Mouse (Mus musculus): ENCODE data around the gene Miga2. TPM values are rescaled to one million over a fixed set of nuclear protein-coding genes. Genes with fewer than 3 reads are reported as not detected.

Gene Miga2
- polyA plus RNA-seq, 1 experiment from 2014 or later = 26.3 TPM

DNA sequence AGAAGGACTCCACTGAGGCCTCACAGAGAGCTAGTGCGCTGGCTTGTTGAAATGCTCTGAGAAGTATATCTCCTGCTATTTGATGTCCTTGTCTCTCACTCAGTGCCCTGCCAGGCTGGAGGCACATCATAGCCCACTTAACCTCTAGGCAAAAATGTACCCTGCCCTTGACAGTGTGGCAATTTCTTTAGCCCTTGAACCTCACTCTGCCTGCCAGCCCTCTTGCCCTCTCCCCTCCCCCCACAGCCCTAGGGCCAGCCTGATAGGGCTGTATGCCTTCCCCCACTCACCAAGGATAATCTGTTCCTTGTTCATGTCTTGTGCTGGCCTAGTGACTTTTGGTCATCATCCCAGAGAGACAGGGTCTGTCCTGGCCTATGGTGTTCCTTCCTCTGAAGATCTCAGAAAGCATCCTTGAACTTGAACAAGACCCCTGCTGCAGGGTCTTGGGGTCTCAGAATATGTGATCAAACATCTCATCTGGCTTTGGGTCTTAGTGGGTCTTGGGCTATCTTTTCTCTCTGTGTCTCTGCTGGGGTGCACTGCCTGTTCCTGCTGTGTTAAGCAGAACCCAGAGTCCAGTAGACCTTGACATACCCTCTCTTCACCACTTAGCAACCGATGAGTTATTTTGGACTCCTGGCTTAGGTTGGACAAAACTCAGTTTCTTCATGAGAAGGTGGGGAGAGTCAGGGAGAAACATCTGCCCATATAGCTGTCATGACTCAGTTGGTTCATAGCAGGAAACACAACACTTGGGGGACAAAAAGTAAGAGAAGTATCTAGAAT, 1.4 kb downstream of the Miga2 start:
- peak overlapping the region; percentile 74 for H3K4me3 ChIP-seq (ENCODE audit: low read depth, low read length)
- H3K4me2 ChIP-seq (ENCODE audit: low read depth, low read length, severe bottlenecking) = peak overlapping the region; percentile 94
- no peak overlapping the region for H3K27ac ChIP-seq (ENCODE audit: low read depth, low read length)
- peak overlapping the region; percentile 86 for H3K9ac ChIP-seq (ENCODE audit: low read length)
- H3K27me3 ChIP-seq (ENCODE audit: control insufficient read depth, insufficient read depth, low read length) = no peaks in the 10 kb centered on the region
- ATAC-seq (replicated peaks; ENCODE audit: low FRiP score) (no peak), DNase-seq (ENCODE audit: low spot score) (no peak)
- H3K4me1 ChIP-seq (replicated peaks; ENCODE audit: control insufficient read depth, insufficient read depth, low read length) = peaks cover 9% of the 10 kb centered on the region
- 92% methylated on average over 2 of the region's 2 CpGs for WGBS
- H3K36me3 ChIP-seq (ENCODE audit: control insufficient read depth, insufficient read depth, low read length) = peaks cover 3% of the 10 kb centered on the region
- peaks cover 4% of the 10 kb centered on the region; the same call in 1 of the 2 replicates for H3K9me3 ChIP-seq (ENCODE audit: control insufficient read depth, low read length)

DNA sequence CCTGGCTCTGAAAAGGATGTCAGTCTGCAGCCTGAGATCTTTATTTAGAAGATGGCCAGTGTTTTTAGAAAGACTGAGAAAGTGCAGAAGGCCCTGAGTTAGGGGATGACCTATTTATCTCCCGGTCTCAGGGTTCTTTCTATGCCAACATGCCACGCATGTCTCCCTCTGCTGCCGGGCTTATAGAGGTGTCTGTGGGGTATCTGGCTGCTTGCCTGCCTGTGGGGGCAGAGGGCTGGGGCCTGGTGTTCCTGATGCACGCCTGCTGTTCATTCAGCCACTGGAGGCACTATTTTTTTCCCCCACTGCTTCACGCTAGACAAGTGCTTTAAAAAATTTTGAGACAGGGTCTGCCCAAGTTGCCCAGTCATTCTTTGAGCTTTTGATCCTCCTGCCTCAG, 2.2 kb downstream of the Miga2 start:
- Histone ChIP-seq H3K4me2 (ENCODE audit: low read depth, low read length, severe bottlenecking) (no peak overlapping the region), H3K27ac (ENCODE audit: low read depth, low read length) (no peak overlapping the region), H3K36me3 (ENCODE audit: control insufficient read depth, insufficient read depth, low read length) (peaks cover 5% of the 10 kb centered on the region), H3K27me3 (ENCODE audit: control insufficient read depth, insufficient read depth, low read length) (no peaks in the 10 kb centered on the region), H3K9me3 (ENCODE audit: control insufficient read depth, low read length) (peaks cover 4% of the 10 kb centered on the region; the same call in 1 of the 2 replicates), H3K4me3 (ENCODE audit: low read depth, low read length) (no peak overlapping the region), H3K4me1 (replicated peaks; ENCODE audit: control insufficient read depth, insufficient read depth, low read length) (peaks cover 9% of the 10 kb centered on the region), H3K9ac (ENCODE audit: low read length) (no peak overlapping the region)
- 81% methylated on average over 5 of the region's 5 CpGs for WGBS
- ATAC-seq (replicated peaks; ENCODE audit: low FRiP score) = no peak
- DNase-seq (ENCODE audit: low spot score) = no peak

- Histone ChIP-seq H3K4me2 (ENCODE audit: low read depth, low read length, severe bottlenecking) (no peak overlapping the region), H3K9me3 (ENCODE audit: control insufficient read depth, low read length) (no peaks in the 10 kb centered on the region), H3K27ac (ENCODE audit: low read depth, low read length) (no peak overlapping the region), H3K4me3 (ENCODE audit: low read depth, low read length) (no peak overlapping the region), H3K36me3 (ENCODE audit: control insufficient read depth, insufficient read depth, low read length) (peaks cover 11% of the 10 kb centered on the region), H3K9ac (ENCODE audit: low read length) (no peak overlapping the region), H3K27me3 (ENCODE audit: control insufficient read depth, insufficient read depth, low read length) (no peaks in the 10 kb centered on the region), H3K4me1 (replicated peaks; ENCODE audit: control insufficient read depth, insufficient read depth, low read length) (no peaks in the 10 kb centered on the region)
- DNase-seq (ENCODE audit: low spot score) = no peak
- WGBS = 97% methylated on average over 8 of the region's 8 CpGs
- no peak for ATAC-seq (replicated peaks; ENCODE audit: low FRiP score)
These were observed 7.5 kb downstream of the Miga2 start for GRCm38 (mm10) chr2:30371544-30371943.

DNA sequence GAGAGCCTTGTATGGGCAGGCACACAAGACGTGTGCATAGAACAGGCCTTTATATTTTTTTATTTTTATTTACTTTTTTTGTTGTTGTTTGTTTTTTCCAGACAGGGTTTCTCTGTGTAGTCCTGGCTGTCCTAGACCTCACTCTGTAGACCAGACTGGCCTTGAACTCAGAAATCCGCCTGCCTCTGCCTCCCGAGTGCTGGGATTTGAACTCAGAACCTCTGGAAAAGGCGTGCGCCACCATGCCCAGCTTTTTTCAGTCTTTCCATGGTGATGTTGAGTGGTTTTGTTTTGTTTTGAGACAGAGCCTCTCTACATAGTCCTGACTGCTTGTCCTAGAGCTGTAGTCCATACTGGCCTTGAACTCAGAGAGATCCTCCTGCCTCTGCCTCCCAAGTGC, 8.7 kb downstream of the Miga2 start:
- H3K4me2 ChIP-seq (ENCODE audit: low read depth, low read length, severe bottlenecking) = no peak overlapping the region
- peaks cover 11% of the 10 kb centered on the region for H3K36me3 ChIP-seq (ENCODE audit: control insufficient read depth, insufficient read depth, low read length)
- no peaks in the 10 kb centered on the region for H3K27me3 ChIP-seq (ENCODE audit: control insufficient read depth, insufficient read depth, low read length)
- no peak overlapping the region for H3K27ac ChIP-seq (ENCODE audit: low read depth, low read length)
- no peaks in the 10 kb centered on the region for H3K4me1 ChIP-seq (replicated peaks; ENCODE audit: control insufficient read depth, insufficient read depth, low read length)
- no peaks in the 10 kb centered on the region for H3K9me3 ChIP-seq (ENCODE audit: control insufficient read depth, low read length)
- 97% methylated on average over 5 of the region's 5 CpGs for WGBS
- H3K4me3 ChIP-seq (ENCODE audit: low read depth, low read length) = no peak overlapping the region
- H3K9ac ChIP-seq (ENCODE audit: low read length) = no peak overlapping the region
- DNase-seq (ENCODE audit: low spot score) (no peak), ATAC-seq (replicated peaks; ENCODE audit: low FRiP score) (no peak)

DNA sequence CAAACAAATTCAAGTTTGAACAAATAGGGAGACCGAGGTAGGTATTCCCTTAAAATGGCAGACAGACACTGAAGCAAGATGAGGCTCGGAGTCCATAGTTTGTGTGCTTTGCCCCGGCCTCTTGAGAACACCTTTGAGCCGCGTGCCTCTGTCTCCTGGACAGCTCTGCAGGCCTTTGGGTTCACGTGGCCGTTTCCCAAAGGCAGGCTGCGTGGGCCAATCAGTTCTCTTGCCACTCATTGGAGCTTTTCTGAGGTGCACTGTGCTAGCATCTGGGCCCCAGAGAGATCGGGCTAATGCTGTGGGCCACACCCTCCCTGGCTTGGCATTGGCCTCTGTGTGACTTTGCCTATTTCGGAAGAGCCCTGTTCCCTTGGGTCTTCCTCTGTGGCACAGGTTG, 11.9 kb downstream of the Miga2 start:
- H3K9ac ChIP-seq (ENCODE audit: low read length) = no peak overlapping the region
- DNase-seq (ENCODE audit: low spot score) (no peak), ATAC-seq (replicated peaks; ENCODE audit: low FRiP score) (no peak)

DNA sequence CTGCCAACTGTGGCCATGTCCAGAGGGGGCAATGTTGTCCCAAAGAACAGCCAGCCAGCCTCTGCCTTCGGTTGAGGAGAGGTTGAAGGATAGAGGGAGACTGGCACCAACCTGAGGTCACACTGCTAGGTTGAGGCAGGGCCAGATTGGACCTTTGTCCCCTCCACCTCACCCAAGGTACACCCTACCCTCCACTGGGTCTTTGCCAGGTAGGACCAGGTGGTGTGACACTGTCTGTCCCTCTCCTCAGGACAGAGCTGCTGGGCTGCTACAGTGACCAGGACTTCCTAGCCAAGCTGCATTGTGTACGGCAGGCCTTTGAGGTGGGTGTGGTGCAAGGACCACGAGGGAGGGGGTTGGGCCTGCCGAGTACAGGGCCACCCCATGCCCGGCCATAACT, 13.7 kb downstream of the Miga2 start:
- no peak overlapping the region for H3K4me3 ChIP-seq (ENCODE audit: low read depth, low read length)
- no peak overlapping the region for H3K9ac ChIP-seq (ENCODE audit: low read length)
- WGBS = 87% methylated on average over 5 of the region's 5 CpGs
- DNase-seq (ENCODE audit: low spot score) (no peak), ATAC-seq (replicated peaks; ENCODE audit: low FRiP score) (no peak)
- H3K9me3 ChIP-seq (ENCODE audit: control insufficient read depth, low read length) = no peaks in the 10 kb centered on the region
- H3K27me3 ChIP-seq (ENCODE audit: control insufficient read depth, insufficient read depth, low read length) = no peaks in the 10 kb centered on the region
- no peak overlapping the region for H3K4me2 ChIP-seq (ENCODE audit: low read depth, low read length, severe bottlenecking)
- no peaks in the 10 kb centered on the region for H3K4me1 ChIP-seq (replicated peaks; ENCODE audit: control insufficient read depth, insufficient read depth, low read length)
- H3K27ac ChIP-seq (ENCODE audit: low read depth, low read length) = no peak overlapping the region
- peaks cover 12% of the 10 kb centered on the region; the same call in 1 of the 2 replicates for H3K36me3 ChIP-seq (ENCODE audit: control insufficient read depth, insufficient read depth, low read length)

More for the DNA sequence above, 11.9 kb downstream of the Miga2 start:
- H3K27ac ChIP-seq (ENCODE audit: low read depth, low read length) = no peak overlapping the region
- peaks cover 13% of the 10 kb centered on the region; the same call in 1 of the 2 replicates for H3K36me3 ChIP-seq (ENCODE audit: control insufficient read depth, insufficient read depth, low read length)
- H3K4me3 ChIP-seq (ENCODE audit: low read depth, low read length) = no peak overlapping the region
- no peaks in the 10 kb centered on the region for H3K9me3 ChIP-seq (ENCODE audit: control insufficient read depth, low read length)
- no peaks in the 10 kb centered on the region for H3K27me3 ChIP-seq (ENCODE audit: control insufficient read depth, insufficient read depth, low read length)
- no peaks in the 10 kb centered on the region for H3K4me1 ChIP-seq (replicated peaks; ENCODE audit: control insufficient read depth, insufficient read depth, low read length)
- no peak overlapping the region for H3K4me2 ChIP-seq (ENCODE audit: low read depth, low read length, severe bottlenecking)
- 94% methylated on average over 10 of the region's 10 CpGs for WGBS

DNA sequence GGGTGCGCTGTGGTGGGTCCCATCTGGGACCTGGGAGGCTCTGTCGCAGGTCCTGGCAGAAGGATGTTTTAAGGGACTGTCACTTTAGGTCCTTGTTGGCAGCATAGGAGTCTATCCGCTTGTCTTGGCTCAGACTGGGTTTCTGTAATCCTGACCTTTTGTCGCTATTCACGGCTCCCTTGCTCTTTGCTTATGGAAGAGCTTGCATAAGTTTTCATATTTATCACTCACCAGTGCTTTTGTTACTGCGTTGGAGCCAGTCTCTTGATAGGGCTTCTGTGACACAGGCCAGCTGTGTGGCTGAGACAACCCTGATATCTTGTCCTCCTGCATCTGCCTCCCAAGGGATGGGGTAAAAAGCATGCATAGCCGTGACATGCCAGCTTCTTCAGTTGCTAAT, 15.3 kb downstream of the Miga2 start:
- Histone ChIP-seq H3K27me3 (ENCODE audit: control insufficient read depth, insufficient read depth, low read length) (no peaks in the 10 kb centered on the region), H3K9ac (ENCODE audit: low read length) (no peak overlapping the region), H3K36me3 (ENCODE audit: control insufficient read depth, insufficient read depth, low read length) (peaks cover 7% of the 10 kb centered on the region; the same call in 1 of the 2 replicates), H3K9me3 (ENCODE audit: control insufficient read depth, low read length) (no peaks in the 10 kb centered on the region), H3K4me2 (ENCODE audit: low read depth, low read length, severe bottlenecking) (no peak overlapping the region), H3K4me1 (replicated peaks; ENCODE audit: control insufficient read depth, insufficient read depth, low read length) (no peaks in the 10 kb centered on the region), H3K4me3 (ENCODE audit: low read depth, low read length) (no peak overlapping the region), H3K27ac (ENCODE audit: low read depth, low read length) (no peak overlapping the region)
- WGBS = 94% methylated on average over 7 of the region's 7 CpGs
- DNase-seq (ENCODE audit: low spot score) (no peak), ATAC-seq (replicated peaks; ENCODE audit: low FRiP score) (no peak)

DNA sequence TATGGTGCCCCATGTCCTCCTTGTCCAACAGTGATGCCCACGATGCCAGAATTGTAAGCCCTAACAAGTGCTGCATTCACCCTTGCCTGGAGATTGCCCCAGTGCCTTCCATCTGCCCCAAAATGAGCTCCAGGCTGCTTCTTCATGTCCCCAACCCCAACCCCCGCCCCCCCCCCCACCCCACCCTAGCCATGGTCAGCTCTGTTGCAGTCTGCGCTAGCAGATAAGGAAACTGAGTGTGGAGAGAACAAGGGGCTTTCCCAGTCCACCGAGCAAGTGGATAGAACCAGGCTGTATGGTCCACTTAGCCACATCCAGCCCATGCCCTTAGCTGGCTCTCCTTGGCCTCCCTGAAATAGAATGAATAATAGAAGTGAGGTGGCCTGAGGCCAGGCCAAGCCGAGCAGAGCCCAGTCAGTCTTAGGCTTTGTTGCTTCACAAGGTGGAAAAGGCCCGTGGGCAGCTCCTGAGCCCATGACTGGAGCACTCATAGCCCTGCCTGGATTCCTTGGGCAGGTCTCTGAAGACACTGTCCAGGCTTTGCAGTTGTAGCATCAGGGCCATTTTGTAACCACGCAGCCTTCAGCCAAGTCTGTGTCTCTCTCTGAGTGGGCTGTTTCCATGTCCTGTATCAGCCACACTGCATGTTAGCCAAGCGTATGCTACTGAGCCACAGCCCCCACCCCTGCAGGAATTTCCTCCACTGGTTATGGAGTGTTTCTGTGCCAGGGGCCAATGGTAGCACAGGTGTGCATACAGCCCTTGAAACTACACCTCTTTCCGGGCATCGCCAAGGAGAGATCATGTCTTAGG, 16.7 kb downstream of the Miga2 start:
- H3K4me1 ChIP-seq (replicated peaks; ENCODE audit: control insufficient read depth, insufficient read depth, low read length) = no peaks in the 10 kb centered on the region
- H3K27ac ChIP-seq (ENCODE audit: low read depth, low read length) = no peak overlapping the region
- no peaks in the 10 kb centered on the region for H3K9me3 ChIP-seq (ENCODE audit: control insufficient read depth, low read length)
- ATAC-seq (replicated peaks; ENCODE audit: low FRiP score) = no peak
- peaks cover 7% of the 10 kb centered on the region; the same call in 1 of the 2 replicates for H3K36me3 ChIP-seq (ENCODE audit: control insufficient read depth, insufficient read depth, low read length)
- H3K27me3 ChIP-seq (ENCODE audit: control insufficient read depth, insufficient read depth, low read length) = no peaks in the 10 kb centered on the region
- H3K4me2 ChIP-seq (ENCODE audit: low read depth, low read length, severe bottlenecking) = no peak overlapping the region
- no peak overlapping the region for H3K9ac ChIP-seq (ENCODE audit: low read length)
- no peak overlapping the region for H3K4me3 ChIP-seq (ENCODE audit: low read depth, low read length)
- 90% methylated on average over 10 of the region's 10 CpGs for WGBS
- no peak for DNase-seq (ENCODE audit: low spot score)

Measured in forebrain, embryonic 11.5 days (tissue).